Mouse (Mus musculus) intestine, embryonic 16.5 days (tissue): ENCODE results near the gene Nfat5. TPM values are rescaled to one million over a fixed set of nuclear protein-coding genes. Genes with fewer than 3 reads are reported as not detected.

Experiments used
- ATAC-seq: fragments of 200-750 bp; cut with Nextera tagmentation; 2 replicates; pipeline ENCODE4 v1.8.0; 2017; ENCODE audit warnings: moderate TSS enrichment, moderate library complexity
- H3K27ac ChIP-seq: fragments of 300-500 bp; sonication (generic); 2 replicates; pipeline ENCODE4 v1.5.1; 2014; ENCODE audit warnings: mild to moderate bottlenecking, low read length
- H3K27me3 ChIP-seq: fragments of 300-500 bp; sonication (generic); replicated peaks from 2 replicates; pipeline ENCODE4 v1.6.1; 2014; ENCODE audit warnings: low read length, control low read depth, mixed read lengths; ENCODE audit not compliant: control insufficient read depth, insufficient read depth
- H3K36me3 ChIP-seq: fragments of 300-500 bp; sonication (generic); 2 replicates; pipeline ENCODE4 v1.6.1; 2014; ENCODE audit warnings: low read length, control low read depth; ENCODE audit not compliant: control insufficient read depth, insufficient read depth
- H3K4me1 ChIP-seq: fragments of 300-500 bp; sonication (generic); 2 replicates; pipeline ENCODE4 v1.6.1; 2014; ENCODE audit warnings: low read length, control low read depth, mixed read lengths; ENCODE audit not compliant: control insufficient read depth, insufficient read depth
- H3K4me2 ChIP-seq: fragments of 300-500 bp; sonication (generic); 2 replicates; pipeline ENCODE4 v1.6.1; 2014; ENCODE audit warnings: low read depth, low read length, control low read depth
- H3K4me3 ChIP-seq: fragments of 300-500 bp; sonication (generic); 2 replicates; pipeline ENCODE4 v1.5.1; 2014; ENCODE audit warnings: mild to moderate bottlenecking, low read length
- H3K9ac ChIP-seq: fragments of 300-500 bp; sonication (generic); 2 replicates; pipeline ENCODE4 v1.6.1; 2014; ENCODE audit warnings: low read depth, low read length
- H3K9me3 ChIP-seq: fragments of 300-500 bp; sonication (generic); 2 replicates; pipeline ENCODE4 v1.6.1; 2016; ENCODE audit warnings: low read length, control low read depth; ENCODE audit not compliant: control insufficient read depth
- WGBS: fragments of 180-500 bp; shearing (Covaris S2); extraction: QIAGEN DNeasy Blood & Tissue Kit; methylation state at CpG from one replicate; pipeline ENCODE4 v1.1.7; 2014; 5-methylcytosine and 5-hydroxymethylcytosine counted together
- polyA plus RNA-seq: library from polyadenylated mRNA; unstranded; fragments of >200 nt; fragmentation: Nextera tagmentation; extraction: Ambion mirVana; gene quantifications from 2 replicates; pipeline ENCODE4 v1.2.1, GENCODE M21; 2015

The Nfat5 gene
- polyA plus RNA-seq, 1 experiment from 2014 or later = 5.9 TPM

DNA sequence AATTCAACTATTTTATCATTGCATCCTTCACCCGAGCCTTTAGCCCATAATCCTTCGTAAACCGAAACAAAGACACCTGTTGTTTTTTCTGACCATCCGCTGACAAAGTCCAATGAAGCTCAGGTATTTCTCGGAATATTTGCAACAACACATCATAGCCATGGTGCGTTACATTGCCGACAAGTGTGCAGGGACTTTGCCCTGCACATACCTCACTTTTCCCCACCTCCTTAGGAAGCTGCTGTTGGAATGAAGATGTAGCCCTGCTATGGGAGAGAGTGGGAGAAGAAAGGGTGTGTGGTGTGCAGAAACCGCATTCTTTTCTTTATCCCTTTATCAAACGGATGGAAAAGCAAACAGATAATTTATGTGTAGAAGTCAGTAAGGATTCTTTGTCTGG is 6.6 kb upstream of the Nfat5 start:
- no peaks in the 10 kb centered on the region for H3K4me1 ChIP-seq
- H3K9me3 ChIP-seq = no peaks in the 10 kb centered on the region
- no peaks in the 10 kb centered on the region for H3K27me3 ChIP-seq

DNA sequence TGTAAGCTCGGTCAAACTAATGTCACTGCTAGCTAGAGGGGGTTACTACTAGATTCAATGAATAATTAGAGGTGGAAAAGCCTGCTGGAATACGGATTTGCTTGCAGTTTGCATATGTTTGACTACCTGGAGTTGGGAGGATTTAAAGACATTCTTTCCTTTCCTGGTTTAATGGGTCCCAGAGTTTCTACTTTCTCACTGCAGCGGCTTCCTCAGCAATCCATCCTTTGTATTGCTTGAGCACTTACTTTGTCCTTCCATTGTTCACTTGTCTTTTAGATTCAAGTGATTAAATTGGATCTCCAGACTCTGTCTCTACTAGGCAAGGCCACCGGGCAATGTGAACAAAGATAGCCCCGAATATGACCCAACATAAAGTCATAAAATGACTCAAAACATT is 5.7 kb upstream of the Nfat5 start:
- Histone ChIP-seq H3K4me1 (peaks cover 4% of the 10 kb centered on the region; the same call in 1 of the 2 replicates), H3K4me2 (no peak overlapping the region), H3K36me3 (no peaks in the 10 kb centered on the region), H3K27ac (no peak overlapping the region), H3K4me3 (no peak overlapping the region), H3K9ac (no peak overlapping the region), H3K27me3 (no peaks in the 10 kb centered on the region), H3K9me3 (no peaks in the 10 kb centered on the region)
- ATAC-seq = no peak
- WGBS = 58% methylated on average over 5 of the region's 5 CpGs

More for the DNA sequence above, 6.6 kb upstream of the Nfat5 start:
- WGBS = 47% methylated on average over 9 of the region's 9 CpGs
- peak overlapping the region; percentile 6 for H3K4me2 ChIP-seq
- H3K36me3 ChIP-seq = no peaks in the 10 kb centered on the region
- peak; percentile 67; the same call in 1 of the 2 replicates for ATAC-seq
- H3K9ac ChIP-seq = no peak overlapping the region
- H3K4me3 ChIP-seq = no peak overlapping the region
- H3K27ac ChIP-seq = no peak overlapping the region

DNA sequence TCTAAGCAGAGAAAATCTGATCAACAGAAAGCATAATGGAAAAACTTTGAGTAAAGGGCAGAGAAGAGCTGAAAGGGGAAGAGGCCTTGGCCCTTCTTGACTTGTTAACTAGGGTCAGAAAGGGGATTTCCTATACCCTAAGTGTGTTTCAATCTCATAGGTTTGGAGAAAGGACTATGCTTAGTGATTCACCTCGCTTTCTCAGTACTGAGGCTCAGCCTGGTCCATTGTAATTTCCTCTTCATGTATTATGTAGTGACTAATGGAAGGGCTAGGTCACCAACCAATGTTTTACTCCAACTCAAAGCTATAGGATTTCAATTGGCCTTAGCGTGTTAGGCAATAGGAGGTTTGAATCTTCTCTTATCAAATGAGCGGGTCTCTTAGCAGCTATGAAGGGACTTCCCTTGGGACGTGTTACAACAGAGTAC is 2.1 kb upstream of the Nfat5 start:
- Histone ChIP-seq H3K36me3 (no peaks in the 10 kb centered on the region), H3K4me3 (no peak overlapping the region), H3K27me3 (no peaks in the 10 kb centered on the region), H3K4me2 (no peak overlapping the region), H3K9ac (no peak overlapping the region), H3K4me1 (peaks cover 9% of the 10 kb centered on the region), H3K9me3 (no peaks in the 10 kb centered on the region), H3K27ac (no peak overlapping the region)
- ATAC-seq = no peak
- WGBS = 81% methylated on average over 4 of the region's 4 CpGs

GRCm38 (mm10) chr8:107292119-107292927 is 947 bp upstream of the Nfat5 start:
- H3K36me3 ChIP-seq = no peaks in the 10 kb centered on the region
- H3K9ac ChIP-seq = peak overlapping the region; percentile 96
- peaks cover 9% of the 10 kb centered on the region for H3K4me1 ChIP-seq
- H3K27me3 ChIP-seq = no peaks in the 10 kb centered on the region
- peak overlapping the region; percentile 98 for H3K4me3 ChIP-seq
- peak overlapping the region; percentile 57 for H3K4me2 ChIP-seq
- WGBS = 52% methylated on average over 18 of the region's 18 CpGs
- no peaks in the 10 kb centered on the region for H3K9me3 ChIP-seq
- peak overlapping the region; percentile 94 for H3K27ac ChIP-seq
- ATAC-seq = peak; percentile 26

GRCm38 (mm10) chr8:107293641-107294628 is 665 bp downstream of the Nfat5 start:
- under 1% methylated on average over 87 of the region's 98 CpGs for WGBS
- H3K9me3 ChIP-seq = no peaks in the 10 kb centered on the region
- no peaks in the 10 kb centered on the region for H3K36me3 ChIP-seq
- peak overlapping the region; percentile 94 for H3K27ac ChIP-seq
- peaks cover 9% of the 10 kb centered on the region for H3K4me1 ChIP-seq
- H3K27me3 ChIP-seq = no peaks in the 10 kb centered on the region
- peak overlapping the region; percentile 98 for H3K4me3 ChIP-seq
- H3K4me2 ChIP-seq = peak overlapping the region; percentile 60
- peak overlapping the region; percentile 96 for H3K9ac ChIP-seq
- peak; percentile 53 for ATAC-seq

DNA sequence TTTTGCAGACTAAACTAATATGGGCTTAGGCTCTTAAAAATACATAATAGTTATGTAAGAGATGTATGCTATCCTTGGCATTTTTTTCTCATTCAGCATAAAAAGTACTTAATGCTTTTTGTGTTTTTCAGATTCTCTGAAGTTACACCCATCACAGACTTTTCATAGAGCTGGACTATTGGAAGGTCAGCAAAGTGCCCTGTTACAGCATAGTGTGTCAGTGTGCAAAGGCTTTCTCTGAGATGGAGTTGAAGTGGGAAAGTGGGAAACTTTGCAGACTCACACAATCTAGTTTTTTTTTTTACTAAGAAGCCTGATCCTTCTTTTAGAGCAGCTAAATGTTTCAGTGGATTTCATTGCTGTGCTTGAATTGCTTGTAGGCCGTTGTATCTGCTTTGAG is 2.2 kb downstream of the Nfat5 start:
- Histone ChIP-seq H3K36me3 (no peaks in the 10 kb centered on the region), H3K9ac (no peak overlapping the region), H3K27ac (no peak overlapping the region), H3K4me1 (peaks cover 9% of the 10 kb centered on the region), H3K9me3 (no peaks in the 10 kb centered on the region), H3K27me3 (no peaks in the 10 kb centered on the region), H3K4me2 (no peak overlapping the region), H3K4me3 (no peak overlapping the region)
- 80% methylated on average over 1 of the region's 1 CpGs for WGBS
- ATAC-seq = no peak

DNA sequence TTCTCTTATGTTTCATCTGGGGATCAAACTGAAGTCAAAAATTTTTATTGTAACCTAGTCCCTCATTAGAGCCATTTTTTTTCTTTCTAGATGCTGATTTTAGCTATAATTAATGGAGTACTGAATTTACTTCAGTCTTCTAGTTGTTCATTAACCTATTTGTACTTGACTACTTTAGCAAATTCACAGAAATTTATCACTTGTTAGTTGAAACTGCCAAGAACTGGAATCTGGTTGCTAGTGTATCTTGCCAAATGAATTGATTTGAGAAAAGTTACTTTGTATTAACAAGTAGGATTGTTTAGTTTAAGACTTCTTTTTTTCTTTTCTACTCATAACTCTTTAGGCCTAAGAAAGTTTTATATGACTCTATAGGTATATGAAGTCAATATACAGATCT is 18.6 kb downstream of the Nfat5 start:
- ATAC-seq = no peak
- no peak overlapping the region for H3K27ac ChIP-seq

DNA sequence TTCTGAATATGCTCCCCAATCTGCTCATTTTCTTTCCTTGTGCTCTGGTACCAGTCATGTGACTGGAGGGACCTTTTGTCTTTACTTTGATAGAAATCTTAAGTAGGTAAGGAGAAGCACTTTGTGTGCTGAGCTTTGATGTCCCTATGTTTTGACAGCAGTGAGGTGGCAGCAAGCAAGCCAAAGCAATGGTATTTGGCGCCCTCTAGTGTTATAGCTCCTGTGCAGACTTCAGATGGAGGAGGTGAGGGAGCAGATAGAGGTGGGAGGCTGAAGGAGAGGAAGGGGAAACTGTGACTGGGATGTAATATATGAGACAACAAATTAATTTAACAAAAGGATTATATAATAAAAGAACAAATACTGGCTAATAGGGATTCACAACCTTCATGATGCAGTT is 30.9 kb downstream of the Nfat5 start:
- peak; percentile 69; the same call in 1 of the 2 replicates for ATAC-seq
- WGBS = 0% methylated on average over 1 of the region's 1 CpGs
- Histone ChIP-seq H3K4me2 (no peak overlapping the region), H3K4me1 (no peaks in the 10 kb centered on the region), H3K9ac (no peak overlapping the region), H3K9me3 (no peaks in the 10 kb centered on the region), H3K36me3 (no peaks in the 10 kb centered on the region), H3K27ac (no peak overlapping the region), H3K27me3 (no peaks in the 10 kb centered on the region), H3K4me3 (no peak overlapping the region)

More for the DNA sequence above, 18.6 kb downstream of the Nfat5 start:
- H3K36me3 ChIP-seq = no peaks in the 10 kb centered on the region
- no peak overlapping the region for H3K4me3 ChIP-seq
- no peaks in the 10 kb centered on the region for H3K9me3 ChIP-seq
- no peak overlapping the region for H3K9ac ChIP-seq
- H3K27me3 ChIP-seq = no peaks in the 10 kb centered on the region
- H3K4me1 ChIP-seq = no peaks in the 10 kb centered on the region
- H3K4me2 ChIP-seq = no peak overlapping the region

- Histone ChIP-seq H3K4me1 (no peaks in the 10 kb centered on the region), H3K36me3 (no peaks in the 10 kb centered on the region), H3K9me3 (no peaks in the 10 kb centered on the region), H3K27me3 (no peaks in the 10 kb centered on the region), H3K27ac (no peak overlapping the region), H3K4me3 (no peak overlapping the region), H3K9ac (no peak overlapping the region), H3K4me2 (no peak overlapping the region)
- ATAC-seq = no peak
- 79% methylated on average over 1 of the region's 1 CpGs for WGBS
Measured at GRCm38 (mm10) chr8:107329595-107329994, 36.3 kb downstream of the Nfat5 start.
